Mouse (Mus musculus): ENCODE results near the gene Gm11758.
"Not testable (repeated sequence)": the region's sequence is repeated elsewhere in the genome, so short reads cannot be mapped to it uniquely, and the experiment has no call there.

DNA sequence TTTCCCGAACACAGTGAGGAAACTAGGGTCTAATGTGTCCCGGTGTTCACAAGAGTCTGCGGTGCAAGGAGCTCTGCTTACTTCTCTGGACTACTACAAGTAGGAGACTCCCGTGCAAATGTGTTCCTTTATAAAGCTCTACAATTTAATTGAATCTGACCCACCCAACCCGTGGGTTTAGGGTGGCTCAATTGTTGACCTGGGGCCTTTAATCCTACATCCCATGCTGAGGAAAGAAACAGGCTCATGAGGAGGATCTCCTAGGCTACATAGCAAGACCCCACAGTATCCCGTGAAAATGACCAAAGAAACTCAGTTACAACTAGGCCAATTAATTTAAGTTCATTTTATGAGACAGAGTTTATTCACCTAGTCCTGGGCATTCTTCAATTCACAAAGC lies 44.6 kb upstream of the Gm11758 start, which contains the start of gene Gm11756:
- TF ChIP-seq CTCF (IDR thresholded peaks at IDR 0.05; ENCODE audit: extremely low read depth, insufficient read depth, insufficient read length, insufficient replicate concordance); POLR2A (IDR thresholded peaks at IDR 0.05; ENCODE audit: low read depth, low read length): not testable (repeated sequence)

Measured in spleen, adult 2 months (tissue).